Mouse (Mus musculus) hindbrain, embryonic 16.5 days (tissue): ENCODE data around the gene Epas1. TPM values are rescaled to one million over a fixed set of nuclear protein-coding genes. Genes with fewer than 3 reads are reported as not detected.

ENCODE experiments used
- ATAC-seq: fragments of 200-750 bp; cut with Nextera tagmentation; 2 replicates; pipeline ENCODE4 v1.8.0; 2017; ENCODE audit warnings: moderate TSS enrichment, moderate library complexity
- H3K27ac ChIP-seq: fragments of 300-500 bp; sonication (generic); 2 replicates; pipeline ENCODE4 v1.5.1; 2014; ENCODE audit warnings: low read depth, mild to moderate bottlenecking, control low read depth, low read length, moderate library complexity
- H3K27me3 ChIP-seq: fragments of 300-500 bp; sonication (generic); replicated peaks from 2 replicates; pipeline ENCODE4 v1.6.1; 2014; ENCODE audit warnings: low read length; ENCODE audit not compliant: control insufficient read depth, insufficient read depth
- H3K36me3 ChIP-seq: fragments of 300-500 bp; sonication (generic); 2 replicates; pipeline ENCODE4 v1.6.1; 2014; ENCODE audit warnings: mild to moderate bottlenecking, low read length, moderate library complexity, mixed read lengths; ENCODE audit not compliant: control insufficient read depth, insufficient read depth
- H3K4me1 ChIP-seq: fragments of 300-500 bp; sonication (generic); 2 replicates; pipeline ENCODE4 v1.6.1; 2014; ENCODE audit warnings: low read depth, low read length; ENCODE audit not compliant: control insufficient read depth, insufficient read depth
- H3K4me2 ChIP-seq: fragments of 300-500 bp; sonication (generic); 2 replicates; pipeline ENCODE4 v1.6.1; 2014; ENCODE audit warnings: mild to moderate bottlenecking, low read length, control low read depth, moderate library complexity
- H3K4me3 ChIP-seq: fragments of 300-500 bp; sonication (generic); 2 replicates; pipeline ENCODE4 v1.5.1; 2014; ENCODE audit warnings: mild to moderate bottlenecking, low read length, control low read depth, moderate library complexity
- H3K9ac ChIP-seq: fragments of 300-500 bp; sonication (generic); 2 replicates; pipeline ENCODE4 v1.6.1; 2014; ENCODE audit warnings: low read depth, mild to moderate bottlenecking, control low read depth, low read length, moderate library complexity
- H3K9me3 ChIP-seq: fragments of 300-500 bp; sonication (generic); 2 replicates; pipeline ENCODE4 v1.6.1; 2014; ENCODE audit warnings: mild to moderate bottlenecking, low read length, moderate library complexity; ENCODE audit not compliant: control insufficient read depth
- WGBS: fragments of 180-500 bp; shearing (Covaris S2); extraction: QIAGEN DNeasy Blood & Tissue Kit; methylation state at CpG from one replicate; pipeline ENCODE4 v1.1.7; 2014; 5-methylcytosine and 5-hydroxymethylcytosine counted together
- polyA plus RNA-seq: library from polyadenylated mRNA; unstranded; fragments of >200 nt; fragmentation: Nextera tagmentation; extraction: Ambion mirVana; gene quantifications from 2 replicates; pipeline ENCODE4 v1.2.1, GENCODE M21; 2015

The Epas1 gene
- polyA plus RNA-seq, 1 experiment from 2014 or later = 5.7 TPM

- Histone ChIP-seq H3K27me3 (peaks cover 33% of the 10 kb centered on the region), H3K4me2 (no peak overlapping the region), H3K27ac (no peak overlapping the region), H3K9ac (no peak overlapping the region), H3K4me3 (no peak overlapping the region), H3K4me1 (peaks cover 23% of the 10 kb centered on the region), H3K36me3 (no peaks in the 10 kb centered on the region), H3K9me3 (no peaks in the 10 kb centered on the region)
- no peak for ATAC-seq
- 72% methylated on average over 10 of the region's 10 CpGs for WGBS
Measured at GRCm38 (mm10) chr17:86751373-86751871, 2.1 kb upstream of the Epas1 start.

- Histone ChIP-seq H3K27me3 (peaks cover 39% of the 10 kb centered on the region), H3K4me2 (peak overlapping the region; percentile 97), H3K9me3 (no peaks in the 10 kb centered on the region), H3K4me3 (peak overlapping the region; percentile 53), H3K9ac (peak overlapping the region; percentile 52), H3K36me3 (no peaks in the 10 kb centered on the region), H3K4me1 (peaks cover 23% of the 10 kb centered on the region), H3K27ac (no peak overlapping the region)
- WGBS = under 1% methylated on average over 54 of the region's 55 CpGs
- ATAC-seq = no peak
Measured at GRCm38 (mm10) chr17:86753931-86754805, 668 bp downstream of the Epas1 start.

- Histone ChIP-seq H3K4me3 (peak overlapping the region; percentile 53), H3K9ac (peak overlapping the region; percentile 52; the same call in 1 of the 2 replicates), H3K27ac (no peak overlapping the region), H3K9me3 (no peaks in the 10 kb centered on the region), H3K36me3 (no peaks in the 10 kb centered on the region), H3K4me1 (peaks cover 23% of the 10 kb centered on the region), H3K4me2 (peak overlapping the region; percentile 97), H3K27me3 (peaks cover 39% of the 10 kb centered on the region)
- 1% methylated on average over 52 of the region's 52 CpGs for WGBS
- no peak for ATAC-seq
Measured at GRCm38 (mm10) chr17:86754806-86755571, 1.5 kb downstream of the Epas1 start.

- no peaks in the 10 kb centered on the region for H3K36me3 ChIP-seq
- 22% methylated on average over 11 of the region's 11 CpGs for WGBS
- ATAC-seq = no peak
Measured at GRCm38 (mm10) chr17:86755581-86756195, 2.2 kb downstream of the Epas1 start.

GRCm38 (mm10) chr17:86757621-86758020, 4.1 kb downstream of the Epas1 start:
- no peaks in the 10 kb centered on the region for H3K36me3 ChIP-seq
- no peak overlapping the region for H3K27ac ChIP-seq
- no peak overlapping the region for H3K4me3 ChIP-seq
- H3K4me1 ChIP-seq = peaks cover 23% of the 10 kb centered on the region
- no peak overlapping the region for H3K4me2 ChIP-seq
- ATAC-seq = no peak
- H3K9me3 ChIP-seq = no peaks in the 10 kb centered on the region
- H3K27me3 ChIP-seq = peaks cover 26% of the 10 kb centered on the region
- WGBS = 43% methylated on average over 2 of the region's 2 CpGs
- H3K9ac ChIP-seq = no peak overlapping the region

More at GRCm38 (mm10) chr17:86755581-86756195, 2.2 kb downstream of the Epas1 start:
- Histone ChIP-seq H3K4me2 (peak overlapping the region; percentile 97), H3K4me3 (peak overlapping the region; percentile 53), H3K27me3 (peaks cover 38% of the 10 kb centered on the region), H3K27ac (no peak overlapping the region), H3K4me1 (peaks cover 23% of the 10 kb centered on the region), H3K9ac (no peak overlapping the region), H3K9me3 (no peaks in the 10 kb centered on the region)

- H3K36me3 ChIP-seq = no peaks in the 10 kb centered on the region
- H3K4me1 ChIP-seq = no peaks in the 10 kb centered on the region
- no peak overlapping the region for H3K27ac ChIP-seq
- no peak overlapping the region for H3K4me2 ChIP-seq
- ATAC-seq = no peak
- H3K9me3 ChIP-seq = no peaks in the 10 kb centered on the region
- 93% methylated on average over 5 of the region's 5 CpGs for WGBS
- no peak overlapping the region for H3K9ac ChIP-seq
- H3K4me3 ChIP-seq = no peak overlapping the region
- 0 out of 2 replicates have a peak, but pooled peaks cover 2% of the 10 kb centered on the region for H3K27me3 ChIP-seq
Measured at GRCm38 (mm10) chr17:86761859-86762258, 8.4 kb downstream of the Epas1 start.

DNA sequence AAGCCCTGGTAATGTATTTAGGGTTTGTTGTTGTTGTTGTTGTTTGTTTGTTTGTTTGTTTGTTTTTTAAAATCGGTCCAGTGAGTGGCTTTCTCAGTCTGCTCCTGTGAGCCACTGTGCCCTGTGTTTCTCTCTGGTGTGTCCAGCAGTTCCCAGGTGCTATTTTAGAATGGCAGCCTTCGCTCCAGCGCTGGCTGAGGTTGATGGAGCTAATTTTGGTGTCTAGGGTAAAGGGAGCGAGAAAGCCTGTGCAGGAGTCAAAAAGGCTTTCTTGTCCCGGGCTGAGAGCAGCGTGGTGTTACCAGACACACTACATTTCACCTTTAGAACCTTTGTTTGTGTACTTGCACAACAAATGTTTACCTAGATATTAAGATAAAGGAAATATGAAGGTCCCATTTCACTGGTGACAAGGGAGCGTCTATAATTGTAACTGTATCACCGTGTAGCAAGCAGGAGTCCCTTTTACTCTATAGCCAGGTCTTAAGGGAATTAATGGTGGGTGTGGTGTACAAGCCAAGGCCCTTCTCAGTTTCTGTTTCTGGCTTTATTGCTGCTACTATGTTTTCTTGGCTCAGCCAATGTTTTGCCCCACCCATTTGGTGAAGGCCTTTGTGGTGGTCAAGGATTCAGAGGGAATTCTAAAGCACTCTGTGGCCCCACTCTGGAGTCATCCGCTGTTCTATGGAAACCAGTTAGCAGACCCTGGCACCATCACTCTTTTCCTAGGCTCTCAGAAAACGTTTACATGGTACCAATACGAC, 9.2 kb downstream of the Epas1 start:
- WGBS = 84% methylated on average over 11 of the region's 11 CpGs
- H3K4me3 ChIP-seq = no peak overlapping the region
- no peak overlapping the region for H3K9ac ChIP-seq
- no peaks in the 10 kb centered on the region for H3K4me1 ChIP-seq
- ATAC-seq = no peak
- H3K9me3 ChIP-seq = no peaks in the 10 kb centered on the region
- no peak overlapping the region for H3K27ac ChIP-seq
- H3K36me3 ChIP-seq = no peaks in the 10 kb centered on the region
- H3K4me2 ChIP-seq = no peak overlapping the region
- H3K27me3 ChIP-seq = 0 out of 2 replicates have a peak, but pooled peaks cover 2% of the 10 kb centered on the region

GRCm38 (mm10) chr17:86765762-86766404, 12.4 kb downstream of the Epas1 start:
- Histone ChIP-seq H3K4me2 (no peak overlapping the region), H3K9ac (no peak overlapping the region), H3K27me3 (no peaks in the 10 kb centered on the region), H3K9me3 (no peaks in the 10 kb centered on the region), H3K27ac (no peak overlapping the region), H3K36me3 (no peaks in the 10 kb centered on the region), H3K4me1 (no peaks in the 10 kb centered on the region), H3K4me3 (no peak overlapping the region)
- no peak for ATAC-seq
- WGBS = 89% methylated on average over 8 of the region's 8 CpGs
